Mouse (Mus musculus): Measurements from ENCODE around the gene Ntmt1. TPM values are rescaled to one million over a fixed set of nuclear protein-coding genes. Genes with fewer than 3 reads are reported as not detected.

Gene Ntmt1
- total and polyA plus RNA-seq, 2 experiments from 2014 or later = 67.2 to 87.8 TPM

DNA sequence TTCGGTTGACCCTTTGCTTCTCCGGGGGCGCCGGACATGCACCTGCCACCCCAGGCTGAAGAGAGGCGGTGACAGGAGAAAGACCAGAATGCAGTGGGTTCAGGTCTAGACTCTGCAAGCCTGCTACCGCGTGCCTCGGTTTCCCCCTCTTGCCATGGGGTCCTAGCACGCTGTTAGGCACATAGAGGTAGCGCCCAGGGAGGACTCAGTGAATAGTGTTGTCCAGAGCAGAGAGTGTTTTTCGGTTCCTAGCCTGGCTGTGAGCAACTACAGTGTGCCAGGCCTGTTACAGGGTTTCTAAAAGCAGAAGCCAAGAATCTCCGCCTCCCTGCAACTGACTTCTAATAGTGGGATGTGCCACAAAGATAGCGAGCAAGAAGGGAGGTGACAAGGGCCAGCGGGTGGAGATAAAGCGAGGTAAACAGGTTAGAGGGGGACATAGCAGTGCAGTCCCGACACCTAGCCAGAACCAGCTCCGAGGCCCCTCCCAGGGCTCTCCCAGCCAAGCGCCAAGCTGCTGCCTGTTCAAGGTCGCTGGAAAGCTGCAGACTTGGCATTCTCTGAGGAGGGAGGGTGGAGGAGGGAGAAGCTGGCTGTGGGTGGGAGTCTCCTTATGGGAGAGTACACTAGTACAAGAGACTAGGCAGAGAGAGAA lies 35.7 kb upstream of the Ntmt1 start:
- peaks cover 26% of the 10 kb centered on the region for H3K4me1 ChIP-seq (ENCODE audit: control insufficient read depth, insufficient read depth)
- H3K4me2 ChIP-seq (ENCODE audit: low read depth, low read length) = peak overlapping the region; percentile 81
- H3K9me3 ChIP-seq (replicated peaks; ENCODE audit: control insufficient read depth, low read length) = no peaks in the 10 kb centered on the region
- peak; percentile 86 for ATAC-seq (ENCODE audit: insufficient read depth, low read depth)
- H3K9ac ChIP-seq (replicated peaks; ENCODE audit: low read depth, low read length) = peak overlapping the region; percentile 66
- peak overlapping the region; percentile 52 for H3K4me3 ChIP-seq (ENCODE audit: low read depth, low read length)
- no peaks in the 10 kb centered on the region for H3K27me3 ChIP-seq (ENCODE audit: control insufficient read depth, insufficient read depth, low read length)
- peak overlapping the region; percentile 93 for H3K27ac ChIP-seq (ENCODE audit: low read depth)
- peak; percentile 85 for DNase-seq (ENCODE audit: low spot score)
- no peak for TF ChIP-seq EP300 (IDR thresholded peaks at IDR 0.05; ENCODE audit: low read depth)
- TF ChIP-seq CTCF (IDR thresholded peaks at IDR 0.05; ENCODE audit: low read depth) = no peak
- whole genome bisulfite sequencing = 2% methylated on average over 19 of the region's 19 CpGs
- H3K36me3 ChIP-seq (replicated peaks; ENCODE audit: control insufficient read depth, insufficient read depth, low read length) = no peaks in the 10 kb centered on the region

DNA sequence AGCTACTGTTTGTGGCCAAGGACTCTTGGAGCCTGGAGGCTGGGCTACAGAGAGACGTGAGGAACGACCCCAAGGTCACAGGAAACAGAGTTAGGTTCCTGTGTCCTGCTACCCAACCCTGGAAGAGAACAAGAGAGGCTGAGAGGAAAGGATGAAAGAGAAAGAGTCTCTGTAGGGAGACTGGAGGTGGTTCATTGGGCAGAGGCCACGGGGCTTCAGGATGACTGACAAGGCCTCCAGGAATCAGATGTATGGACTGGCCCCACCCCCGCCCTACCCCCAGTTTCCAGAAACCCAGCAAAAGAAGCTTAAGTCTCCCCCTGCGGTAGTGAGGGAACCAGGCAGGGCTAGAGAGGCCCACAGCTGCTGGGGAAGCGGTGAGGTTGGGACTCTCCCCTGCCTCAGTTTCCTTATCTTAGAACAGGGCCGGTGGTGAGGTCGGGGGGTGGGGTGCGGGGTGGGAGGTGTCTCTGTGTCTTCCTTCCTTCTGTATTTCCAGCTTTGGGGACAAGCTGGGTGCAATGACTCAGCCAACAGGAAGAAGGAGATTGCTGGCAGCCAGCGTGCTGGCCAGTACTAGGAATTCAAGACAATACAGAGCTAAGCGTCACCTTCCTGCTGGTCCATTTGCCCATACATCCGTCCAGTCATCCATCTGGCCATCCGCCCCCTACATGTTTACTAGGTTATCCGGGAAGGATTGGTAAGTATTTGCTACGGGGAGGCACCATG lies 34.9 kb upstream of the Ntmt1 start:
- Histone ChIP-seq H3K27ac (ENCODE audit: low read depth) (peak overlapping the region; percentile 93), H3K4me3 (ENCODE audit: low read depth, low read length) (no peak overlapping the region), H3K4me1 (ENCODE audit: control insufficient read depth, insufficient read depth) (peaks cover 26% of the 10 kb centered on the region), H3K27me3 (ENCODE audit: control insufficient read depth, insufficient read depth, low read length) (no peaks in the 10 kb centered on the region), H3K9me3 (replicated peaks; ENCODE audit: control insufficient read depth, low read length) (no peaks in the 10 kb centered on the region), H3K4me2 (ENCODE audit: low read depth, low read length) (peak overlapping the region; percentile 81; the same call in 1 of the 2 replicates), H3K9ac (replicated peaks; ENCODE audit: low read depth, low read length) (no peak overlapping the region; the same call in 1 of the 2 replicates), H3K36me3 (replicated peaks; ENCODE audit: control insufficient read depth, insufficient read depth, low read length) (no peaks in the 10 kb centered on the region)
- TF ChIP-seq EP300 (IDR thresholded peaks at IDR 0.05; ENCODE audit: low read depth) = peak; percentile 35; the same call in 1 of the 2 replicates
- no peak for TF ChIP-seq CTCF (IDR thresholded peaks at IDR 0.05; ENCODE audit: low read depth)
- DNase-seq (ENCODE audit: low spot score) (peak; percentile 77), ATAC-seq (ENCODE audit: insufficient read depth, low read depth) (peak; percentile 42)
- WGBS = 33% methylated on average over 15 of the region's 15 CpGs

- no peak for ATAC-seq (ENCODE audit: insufficient read depth, low read depth)
- 66% methylated on average over 8 of the region's 8 CpGs for WGBS
- no peak for TF ChIP-seq EP300 (IDR thresholded peaks at IDR 0.05; ENCODE audit: low read depth)
- TF ChIP-seq CTCF (IDR thresholded peaks at IDR 0.05; ENCODE audit: low read depth) = no peak
- H3K4me2 ChIP-seq (ENCODE audit: low read depth, low read length) = no peak overlapping the region
- no peaks in the 10 kb centered on the region for H3K27me3 ChIP-seq (ENCODE audit: control insufficient read depth, insufficient read depth, low read length)
- H3K4me1 ChIP-seq (ENCODE audit: control insufficient read depth, insufficient read depth) = peaks cover 26% of the 10 kb centered on the region
- peak overlapping the region; percentile 93 for H3K27ac ChIP-seq (ENCODE audit: low read depth)
- H3K9me3 ChIP-seq (replicated peaks; ENCODE audit: control insufficient read depth, low read length) = no peaks in the 10 kb centered on the region
- no peaks in the 10 kb centered on the region for H3K36me3 ChIP-seq (replicated peaks; ENCODE audit: control insufficient read depth, insufficient read depth, low read length)
- H3K4me3 ChIP-seq (ENCODE audit: low read depth, low read length) = no peak overlapping the region
- H3K9ac ChIP-seq (replicated peaks; ENCODE audit: low read depth, low read length) = no peak overlapping the region
- no peak for DNase-seq (ENCODE audit: low spot score)
These were observed 34.2 kb upstream of the Ntmt1 start for GRCm38 (mm10) chr2:30773313-30774005.

- no peak overlapping the region for H3K9ac ChIP-seq (replicated peaks; ENCODE audit: low read depth, low read length)
- peak; percentile 12; the same call in 1 of the 2 replicates for TF ChIP-seq CTCF (IDR thresholded peaks at IDR 0.05; ENCODE audit: low read depth)
- no peak for TF ChIP-seq EP300 (IDR thresholded peaks at IDR 0.05; ENCODE audit: low read depth)
- peaks cover 33% of the 10 kb centered on the region for H3K4me1 ChIP-seq (ENCODE audit: control insufficient read depth, insufficient read depth)
- DNase-seq (ENCODE audit: low spot score) = no peak
- no peak for ATAC-seq (ENCODE audit: insufficient read depth, low read depth)
- 60% methylated on average over 3 of the region's 3 CpGs for WGBS
- no peak overlapping the region for H3K4me3 ChIP-seq (ENCODE audit: low read depth, low read length)
- no peak overlapping the region for H3K27ac ChIP-seq (ENCODE audit: low read depth)
- no peaks in the 10 kb centered on the region for H3K27me3 ChIP-seq (ENCODE audit: control insufficient read depth, insufficient read depth, low read length)
- H3K4me2 ChIP-seq (ENCODE audit: low read depth, low read length) = no peak overlapping the region
- H3K36me3 ChIP-seq (replicated peaks; ENCODE audit: control insufficient read depth, insufficient read depth, low read length) = no peaks in the 10 kb centered on the region
- no peaks in the 10 kb centered on the region for H3K9me3 ChIP-seq (replicated peaks; ENCODE audit: control insufficient read depth, low read length)
These were observed 31.7 kb upstream of the Ntmt1 start for GRCm38 (mm10) chr2:30775955-30776354.

DNA sequence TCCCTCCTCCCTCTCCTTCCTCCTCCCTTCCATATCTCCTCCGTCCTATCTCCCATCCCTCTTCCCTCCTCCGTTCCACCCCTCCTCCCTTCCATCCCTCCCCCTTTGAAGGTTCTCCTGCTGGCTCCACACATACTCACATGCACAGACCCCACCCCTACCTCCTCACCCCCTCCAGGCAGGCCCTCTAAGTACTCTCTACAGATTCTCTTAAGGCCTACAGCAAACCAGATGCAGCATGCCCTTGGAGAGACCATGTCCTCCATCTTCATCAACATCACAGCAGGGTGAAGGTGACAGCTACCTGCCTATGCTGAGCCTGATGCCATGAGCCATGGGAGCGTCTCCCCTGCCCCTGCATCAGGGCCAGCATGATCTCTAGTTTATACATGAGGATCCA lies 30.4 kb upstream of the Ntmt1 start:
- Histone ChIP-seq H3K36me3 (replicated peaks; ENCODE audit: control insufficient read depth, insufficient read depth, low read length) (no peaks in the 10 kb centered on the region), H3K9ac (replicated peaks; ENCODE audit: low read depth, low read length) (no peak overlapping the region), H3K4me1 (ENCODE audit: control insufficient read depth, insufficient read depth) (peaks cover 22% of the 10 kb centered on the region), H3K9me3 (replicated peaks; ENCODE audit: control insufficient read depth, low read length) (no peaks in the 10 kb centered on the region), H3K4me2 (ENCODE audit: low read depth, low read length) (no peak overlapping the region), H3K27ac (ENCODE audit: low read depth) (no peak overlapping the region), H3K27me3 (ENCODE audit: control insufficient read depth, insufficient read depth, low read length) (no peaks in the 10 kb centered on the region), H3K4me3 (ENCODE audit: low read depth, low read length) (no peak overlapping the region)
- ATAC-seq (ENCODE audit: insufficient read depth, low read depth) (no peak), DNase-seq (ENCODE audit: low spot score) (no peak)
- TF ChIP-seq EP300 (IDR thresholded peaks at IDR 0.05; ENCODE audit: low read depth) (no peak), CTCF (IDR thresholded peaks at IDR 0.05; ENCODE audit: low read depth) (no peak)
- WGBS = 80% methylated on average over 3 of the region's 3 CpGs

Data from heart, postnatal 0 days (tissue).